Mouse (Mus musculus) myocyte (in vitro differentiated cells): Measurements from ENCODE around the gene Dab1.

Source experiments
- CEBPB ChIP-seq: IDR thresholded peaks from 2 replicates; pipeline ENCODE4 v1.6.1; 2011; ENCODE audit warnings: mild to moderate bottlenecking, moderate library complexity; ENCODE audit not compliant: poor library complexity, insufficient read depth, severe bottlenecking
- E2F4 ChIP-seq: IDR thresholded peaks from one replicate; pipeline ENCODE4 v1.6.1; 2011; ENCODE audit warnings: mild to moderate bottlenecking, control low read depth, moderate library complexity; ENCODE audit not compliant: insufficient read depth
- MAX ChIP-seq: IDR thresholded peaks from one replicate; pipeline ENCODE4 v1.6.1; 2011; ENCODE audit warnings: low read depth, mild to moderate bottlenecking, control low read depth
- MYOD1 ChIP-seq, 3 experiments: IDR thresholded peaks; one replicate each; pipeline ENCODE4 v1.6.1; 2011; ENCODE audit warnings: control low read depth in 2 of 3, low read depth in 2 of 3, mild to moderate bottlenecking in 2 of 3, moderate library complexity in 1 of 3; ENCODE audit not compliant: insufficient read length in 2 of 3, control insufficient read depth in 1 of 3
- POLR2A ChIP-seq: IDR thresholded peaks from one replicate; pipeline ENCODE4 v1.6.1; 2011; ENCODE audit warnings: low read depth, mild to moderate bottlenecking, control low read depth, moderate library complexity; ENCODE audit not compliant: insufficient read length
- POLR2AphosphoS2 ChIP-seq: IDR thresholded peaks from one replicate; pipeline ENCODE4 v1.6.1; 2011; ENCODE audit warnings: low read depth, control low read depth; ENCODE audit not compliant: insufficient read length
- SRF ChIP-seq: IDR thresholded peaks from one replicate; pipeline ENCODE4 v1.6.1; 2011; ENCODE audit warnings: low read depth; ENCODE audit not compliant: control insufficient read depth, insufficient read length
- TCF12 ChIP-seq: IDR thresholded peaks from one replicate; pipeline ENCODE4 v1.6.1; 2011; ENCODE audit warnings: mild to moderate bottlenecking, control low read depth; ENCODE audit not compliant: poor library complexity, insufficient read depth, severe bottlenecking
- USF1 ChIP-seq: IDR thresholded peaks from one replicate; pipeline ENCODE4 v1.6.1; 2011; ENCODE audit warnings: low read depth, mild to moderate bottlenecking, control low read depth, moderate library complexity

DNA sequence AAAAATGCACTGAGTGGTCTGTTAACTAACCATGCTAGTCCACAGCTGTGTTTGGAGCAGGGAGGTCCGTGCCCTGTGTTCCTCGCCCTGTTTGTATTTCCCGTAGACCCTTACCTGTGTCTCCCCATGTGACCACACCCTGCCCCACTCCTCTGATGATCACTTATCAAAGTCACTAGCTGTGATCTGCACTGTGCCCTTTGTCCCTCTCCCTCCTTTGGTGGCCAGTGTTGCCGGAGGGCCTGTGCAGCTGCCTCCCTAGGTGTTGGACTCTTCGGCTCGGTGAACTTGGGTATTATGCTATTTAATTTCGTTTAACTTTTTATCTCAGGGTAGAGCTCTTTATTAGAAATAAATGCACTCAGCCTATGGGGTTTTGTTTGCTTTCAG is 844.6 kb downstream of the Dab1 start:
- no peak for TF ChIP-seq POLR2A
- no peak for TF ChIP-seq CEBPB
- TF ChIP-seq TCF12: no peak
- TF ChIP-seq USF1: no peak
- TF ChIP-seq E2F4: no peak
- TF ChIP-seq SRF: no peak
- TF ChIP-seq MYOD1 (IDR thresholded peaks at IDR 0.05; ENCODE audit: control insufficient read depth in 1 of 3, insufficient read length in 2 of 3, low read depth in 2 of 3): no peak
- no peak for TF ChIP-seq MAX
- TF ChIP-seq POLR2AphosphoS2: no peak
